Mouse (Mus musculus) cortical plate, adult 2 months (tissue): ENCODE measurements at regions not wholly inside any gene's neighbourhood (a gene's known extent, or its start where the extent isn't known, plus 50 kb on each side); places are given as distances from the start of the nearest gene placed in this dataset.
A peak's percentile ranks its signal among the peaks of the same experiment; 100 is the strongest.

Source experiments
- H3K27ac ChIP-seq: fragments of 200-500 bp; 2 replicates; pipeline ENCODE4 v1.5.1; 2012; ENCODE audit warnings: low read length, control low read depth, inconsistent platforms; ENCODE audit not compliant: insufficient read depth
- H3K4me1 ChIP-seq: fragments of 200-500 bp; 2 replicates; pipeline ENCODE4 v1.6.1; 2011; ENCODE audit warnings: low read length; ENCODE audit not compliant: control insufficient read depth, insufficient read depth
- H3K4me3 ChIP-seq: fragments of 200-500 bp; 2 replicates; pipeline ENCODE4 v1.5.1; 2011; ENCODE audit warnings: mild to moderate bottlenecking, low read length, control low read depth; ENCODE audit not compliant: insufficient read depth
- CTCF ChIP-seq: fragments of 200-500 bp; IDR thresholded peaks from 2 replicates; pipeline ENCODE4 v1.5.1; 2011; ENCODE audit warnings: mild to moderate bottlenecking, control low read depth, low read length; ENCODE audit not compliant: insufficient read depth; ENCODE audit errors: extremely low read depth
- POLR2A ChIP-seq: fragments of 200-500 bp; IDR thresholded peaks from 2 replicates; pipeline ENCODE4 v1.6.1; 2011; ENCODE audit warnings: mild to moderate bottlenecking, low read length, control low read depth; ENCODE audit not compliant: insufficient read depth; ENCODE audit errors: extremely low read depth

GRCm38 (mm10) chr12:97361804-97362203 is 897.5 kb downstream of the Galc start:
- Histone ChIP-seq H3K4me1 (no peaks in the 10 kb centered on the region), H3K4me3 (no peak overlapping the region), H3K27ac (no peak overlapping the region)
- TF ChIP-seq CTCF (no peak), POLR2A (no peak)

- TF ChIP-seq CTCF (no peak), POLR2A (no peak)
- Histone ChIP-seq H3K4me3 (no peak overlapping the region), H3K27ac (no peak overlapping the region), H3K4me1 (no peaks in the 10 kb centered on the region)
Observed at GRCm38 (mm10) chr12:97360656-97361055, 898.6 kb downstream of the Galc start.

- no peak overlapping the region for H3K27ac ChIP-seq
Observed at GRCm38 (mm10) chr12:97326582-97326981, 932.7 kb downstream of the Galc start.

GRCm38 (mm10) chr12:97312282-97313040 is 946.8 kb downstream of the Galc start:
- TF ChIP-seq CTCF (no peak), POLR2A (no peak)
- H3K4me3 ChIP-seq = no peak overlapping the region
- no peaks in the 10 kb centered on the region for H3K4me1 ChIP-seq
- H3K27ac ChIP-seq = peak overlapping the region; percentile 87

More at GRCm38 (mm10) chr12:97326582-97326981, 932.7 kb downstream of the Galc start:
- no peak for TF ChIP-seq CTCF
- TF ChIP-seq POLR2A = no peak
- no peak overlapping the region for H3K4me3 ChIP-seq
- no peaks in the 10 kb centered on the region for H3K4me1 ChIP-seq

- no peaks in the 10 kb centered on the region for H3K4me1 ChIP-seq
- H3K4me3 ChIP-seq = no peak overlapping the region
- TF ChIP-seq CTCF (no peak), POLR2A (no peak)
- no peak overlapping the region for H3K27ac ChIP-seq
Observed at GRCm38 (mm10) chr12:97278792-97279191, 980.5 kb downstream of the Galc start.

- Histone ChIP-seq H3K27ac (no peak overlapping the region), H3K4me1 (no peaks in the 10 kb centered on the region), H3K4me3 (no peak overlapping the region)
- TF ChIP-seq CTCF (peak; percentile 18; the same call in 1 of the 2 replicates), POLR2A (no peak)
Observed at GRCm38 (mm10) chr12:97278331-97278730, 980.9 kb downstream of the Galc start.
